Mouse (Mus musculus): ENCODE measurements around the gene Gm28710. TPM values are rescaled to one million over a fixed set of nuclear protein-coding genes. Genes with fewer than 3 reads are reported as not detected.

Gm28710 gene
- polyA plus RNA-seq (2014; fragmentation: Nextera tagmentation; extraction: Ambion mirVana), result not detected in 2 replicates

- Histone ChIP-seq H3K9me3 (replicated peaks; ENCODE audit: control insufficient read depth, low read length) (no peaks in the 10 kb centered on the region), H3K4me1 (ENCODE audit: control insufficient read depth, insufficient read depth, low read length) (no peaks in the 10 kb centered on the region), H3K36me3 (replicated peaks; ENCODE audit: control insufficient read depth, insufficient read depth, low read depth, low read length) (no peaks in the 10 kb centered on the region), H3K27ac (replicated peaks; ENCODE audit: low read depth, low read length) (no peak within 1 kb of the TSS), H3K4me3 (ENCODE audit: low read depth, low read length) (no peak within 1 kb of the TSS), H3K9ac (replicated peaks; ENCODE audit: low read length) (no peak within 1 kb of the TSS), H3K4me2 (ENCODE audit: low read depth, low read length) (no peak within 1 kb of the TSS), H3K27me3 (ENCODE audit: control insufficient read depth, insufficient read depth, low read length) (no peaks in the 10 kb centered on the region)
- ATAC-seq (replicated peaks; ENCODE audit: insufficient number of reproducible peaks, low FRiP score, low TSS enrichment, low read depth) (no peak), DNase-seq (ENCODE audit: low spot score) (no peak)
- 81% methylated on average over 4 of the region's 4 CpGs for WGBS
Observed at GRCm38 (mm10) chr5:16791243-16791860, at the start of gene Gm28710. Gene Gm28710, plus strand, starts transcription at chr5:16791810.

GRCm38 (mm10) chr5:16777176-16777575, 14.4 kb upstream of the Gm28710 start:
- Histone ChIP-seq H3K4me3 (ENCODE audit: low read depth, low read length) (no peak overlapping the region), H3K9me3 (replicated peaks; ENCODE audit: control insufficient read depth, low read length) (no peaks in the 10 kb centered on the region), H3K9ac (replicated peaks; ENCODE audit: low read length) (no peak overlapping the region), H3K27ac (replicated peaks; ENCODE audit: low read depth, low read length) (no peak overlapping the region), H3K4me2 (ENCODE audit: low read depth, low read length) (no peak overlapping the region), H3K4me1 (ENCODE audit: control insufficient read depth, insufficient read depth, low read length) (no peaks in the 10 kb centered on the region), H3K36me3 (replicated peaks; ENCODE audit: control insufficient read depth, insufficient read depth, low read depth, low read length) (no peaks in the 10 kb centered on the region), H3K27me3 (ENCODE audit: control insufficient read depth, insufficient read depth, low read length) (no peaks in the 10 kb centered on the region)
- DNase-seq (ENCODE audit: low spot score), result no peak
- 67% methylated on average over 2 of the region's 2 CpGs for WGBS
- ATAC-seq (replicated peaks; ENCODE audit: insufficient number of reproducible peaks, low FRiP score, low TSS enrichment, low read depth), result no peak

- Histone ChIP-seq H3K4me3 (ENCODE audit: low read depth, low read length) (no peak overlapping the region), H3K36me3 (replicated peaks; ENCODE audit: control insufficient read depth, insufficient read depth, low read depth, low read length) (no peaks in the 10 kb centered on the region), H3K27ac (replicated peaks; ENCODE audit: low read depth, low read length) (peak overlapping the region; percentile 23; the same call in 1 of the 2 replicates), H3K4me2 (ENCODE audit: low read depth, low read length) (no peak overlapping the region), H3K4me1 (ENCODE audit: control insufficient read depth, insufficient read depth, low read length) (no peaks in the 10 kb centered on the region), H3K9ac (replicated peaks; ENCODE audit: low read length) (no peak overlapping the region), H3K27me3 (ENCODE audit: control insufficient read depth, insufficient read depth, low read length) (no peaks in the 10 kb centered on the region), H3K9me3 (replicated peaks; ENCODE audit: control insufficient read depth, low read length) (no peaks in the 10 kb centered on the region)
- ATAC-seq (replicated peaks; ENCODE audit: insufficient number of reproducible peaks, low FRiP score, low TSS enrichment, low read depth) (peak; percentile 75), DNase-seq (ENCODE audit: low spot score) (peak; percentile 79)
- WGBS, result 23% methylated on average over 6 of the region's 6 CpGs
Observed at GRCm38 (mm10) chr5:16778610-16779172, 12.9 kb upstream of the Gm28710 start.

DNA sequence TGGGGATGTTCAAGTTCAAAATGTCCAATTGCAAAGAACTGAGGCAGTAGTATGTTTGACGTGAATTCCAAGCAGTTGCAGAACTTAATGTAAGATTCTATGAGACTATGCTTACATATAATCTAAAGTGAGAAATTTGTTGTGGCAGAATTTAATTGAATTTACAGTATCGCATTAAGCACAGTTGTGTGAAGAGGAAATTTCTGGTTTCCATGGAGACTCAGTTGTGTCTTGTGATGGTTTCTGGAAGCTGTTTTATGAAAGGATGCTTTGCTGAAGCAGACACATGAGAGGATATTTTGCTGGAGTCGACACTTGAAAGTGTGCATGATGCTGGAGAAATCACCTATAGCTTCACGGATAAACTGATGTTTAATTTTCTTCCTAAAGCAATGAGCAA, 6.0 kb upstream of the Gm28710 start:
- H3K4me1 ChIP-seq (ENCODE audit: control insufficient read depth, insufficient read depth, low read length), result no peaks in the 10 kb centered on the region
- no peaks in the 10 kb centered on the region for H3K27me3 ChIP-seq (ENCODE audit: control insufficient read depth, insufficient read depth, low read length)
- DNase-seq (ENCODE audit: low spot score) (no peak), ATAC-seq (replicated peaks; ENCODE audit: insufficient number of reproducible peaks, low FRiP score, low TSS enrichment, low read depth) (no peak)
- no peak overlapping the region for H3K27ac ChIP-seq (replicated peaks; ENCODE audit: low read depth, low read length)
- H3K9me3 ChIP-seq (replicated peaks; ENCODE audit: control insufficient read depth, low read length), result no peaks in the 10 kb centered on the region
- no peak overlapping the region for H3K9ac ChIP-seq (replicated peaks; ENCODE audit: low read length)
- no peak overlapping the region for H3K4me2 ChIP-seq (ENCODE audit: low read depth, low read length)
- 89% methylated on average over 4 of the region's 4 CpGs for WGBS
- no peak overlapping the region for H3K4me3 ChIP-seq (ENCODE audit: low read depth, low read length)
- no peaks in the 10 kb centered on the region for H3K36me3 ChIP-seq (replicated peaks; ENCODE audit: control insufficient read depth, insufficient read depth, low read depth, low read length)

- H3K27me3 ChIP-seq (ENCODE audit: control insufficient read depth, insufficient read depth, low read length), result no peaks in the 10 kb centered on the region
Observed at GRCm38 (mm10) chr5:16794972-16795371, 3.4 kb downstream of the Gm28710 start.

GRCm38 (mm10) chr5:16802726-16803125, 11.1 kb downstream of the Gm28710 start:
- Histone ChIP-seq H3K36me3 (replicated peaks; ENCODE audit: control insufficient read depth, insufficient read depth, low read depth, low read length) (no peaks in the 10 kb centered on the region), H3K4me2 (ENCODE audit: low read depth, low read length) (no peak overlapping the region), H3K27me3 (ENCODE audit: control insufficient read depth, insufficient read depth, low read length) (no peaks in the 10 kb centered on the region), H3K9ac (replicated peaks; ENCODE audit: low read length) (no peak overlapping the region), H3K4me1 (ENCODE audit: control insufficient read depth, insufficient read depth, low read length) (no peaks in the 10 kb centered on the region), H3K27ac (replicated peaks; ENCODE audit: low read depth, low read length) (no peak overlapping the region), H3K4me3 (ENCODE audit: low read depth, low read length) (no peak overlapping the region), H3K9me3 (replicated peaks; ENCODE audit: control insufficient read depth, low read length) (no peaks in the 10 kb centered on the region)
- ATAC-seq (replicated peaks; ENCODE audit: insufficient number of reproducible peaks, low FRiP score, low TSS enrichment, low read depth) (no peak), DNase-seq (ENCODE audit: low spot score) (no peak)
- 78% methylated on average over 4 of the region's 4 CpGs for WGBS

More at GRCm38 (mm10) chr5:16794972-16795371, 3.4 kb downstream of the Gm28710 start:
- Histone ChIP-seq H3K4me2 (ENCODE audit: low read depth, low read length) (no peak overlapping the region), H3K4me3 (ENCODE audit: low read depth, low read length) (no peak overlapping the region), H3K36me3 (replicated peaks; ENCODE audit: control insufficient read depth, insufficient read depth, low read depth, low read length) (no peaks in the 10 kb centered on the region), H3K9ac (replicated peaks; ENCODE audit: low read length) (no peak overlapping the region), H3K4me1 (ENCODE audit: control insufficient read depth, insufficient read depth, low read length) (no peaks in the 10 kb centered on the region), H3K9me3 (replicated peaks; ENCODE audit: control insufficient read depth, low read length) (no peaks in the 10 kb centered on the region), H3K27ac (replicated peaks; ENCODE audit: low read depth, low read length) (no peak overlapping the region)
- ATAC-seq (replicated peaks; ENCODE audit: insufficient number of reproducible peaks, low FRiP score, low TSS enrichment, low read depth) (no peak), DNase-seq (ENCODE audit: low spot score) (no peak)
- 88% methylated on average over 6 of the region's 6 CpGs for WGBS

DNA sequence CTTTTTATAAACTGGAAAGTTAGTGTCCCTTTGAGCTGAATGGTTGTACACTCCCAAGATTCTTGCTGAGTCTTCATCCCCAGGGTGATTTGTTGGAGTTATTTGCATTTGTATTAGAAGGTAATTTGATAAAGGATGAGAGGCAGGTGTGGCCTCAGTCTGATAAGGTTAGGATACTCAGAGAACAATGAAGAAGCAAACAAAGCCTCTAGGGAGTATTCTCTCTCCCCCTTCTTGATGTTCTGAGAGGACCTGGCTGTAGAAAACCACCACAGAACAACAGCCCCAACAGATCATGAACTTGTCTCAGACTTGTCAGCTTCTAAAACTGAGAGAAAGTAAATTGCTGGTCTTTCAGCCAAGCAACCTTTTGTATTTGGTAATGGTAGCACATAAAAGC, 47.4 kb downstream of the Gm28710 start:
- Histone ChIP-seq H3K27me3 (ENCODE audit: control insufficient read depth, insufficient read depth, low read length) (no peaks in the 10 kb centered on the region), H3K4me1 (ENCODE audit: control insufficient read depth, insufficient read depth, low read length) (no peaks in the 10 kb centered on the region), H3K9ac (replicated peaks; ENCODE audit: low read length) (no peak overlapping the region), H3K36me3 (replicated peaks; ENCODE audit: control insufficient read depth, insufficient read depth, low read depth, low read length) (no peaks in the 10 kb centered on the region), H3K9me3 (replicated peaks; ENCODE audit: control insufficient read depth, low read length) (no peaks in the 10 kb centered on the region), H3K4me2 (ENCODE audit: low read depth, low read length) (no peak overlapping the region), H3K4me3 (ENCODE audit: low read depth, low read length) (no peak overlapping the region), H3K27ac (replicated peaks; ENCODE audit: low read depth, low read length) (no peak overlapping the region)
- ATAC-seq (replicated peaks; ENCODE audit: insufficient number of reproducible peaks, low FRiP score, low TSS enrichment, low read depth), result no peak
- no peak for DNase-seq (ENCODE audit: low spot score)

- no peak overlapping the region for H3K4me3 ChIP-seq (ENCODE audit: low read depth, low read length)
- H3K9me3 ChIP-seq (replicated peaks; ENCODE audit: control insufficient read depth, low read length), result no peaks in the 10 kb centered on the region
- H3K4me2 ChIP-seq (ENCODE audit: low read depth, low read length), result no peak overlapping the region
- 53% methylated on average over 2 of the region's 2 CpGs for WGBS
- ATAC-seq (replicated peaks; ENCODE audit: insufficient number of reproducible peaks, low FRiP score, low TSS enrichment, low read depth), result peak; percentile 81; the same call in 1 of the 2 replicates
- no peaks in the 10 kb centered on the region for H3K36me3 ChIP-seq (replicated peaks; ENCODE audit: control insufficient read depth, insufficient read depth, low read depth, low read length)
- H3K27ac ChIP-seq (replicated peaks; ENCODE audit: low read depth, low read length), result no peak overlapping the region
- H3K27me3 ChIP-seq (ENCODE audit: control insufficient read depth, insufficient read depth, low read length), result no peaks in the 10 kb centered on the region
- H3K4me1 ChIP-seq (ENCODE audit: control insufficient read depth, insufficient read depth, low read length), result no peaks in the 10 kb centered on the region
- no peak overlapping the region for H3K9ac ChIP-seq (replicated peaks; ENCODE audit: low read length)
- DNase-seq (ENCODE audit: low spot score), result peak; percentile 78
Observed at GRCm38 (mm10) chr5:16869309-16869915, 77.8 kb downstream of the Gm28710 start.

Measured in embryonic facial prominence, embryonic 11.5 days (tissue).